Mouse (Mus musculus) mouse trophoblast stem cell (cell line): ENCODE data around the gene E2f1.

Experiments
- in situ Hi-C, 2 experiments: fragments of 300-500 bp; cut with MseI, MboI; formaldehyde crosslinking; loops; 2 replicates in 1 of 2; 3 replicates in 1 of 2; pipeline ENCODE4 v1.15.1; 2025

E2f1 gene

DNA sequence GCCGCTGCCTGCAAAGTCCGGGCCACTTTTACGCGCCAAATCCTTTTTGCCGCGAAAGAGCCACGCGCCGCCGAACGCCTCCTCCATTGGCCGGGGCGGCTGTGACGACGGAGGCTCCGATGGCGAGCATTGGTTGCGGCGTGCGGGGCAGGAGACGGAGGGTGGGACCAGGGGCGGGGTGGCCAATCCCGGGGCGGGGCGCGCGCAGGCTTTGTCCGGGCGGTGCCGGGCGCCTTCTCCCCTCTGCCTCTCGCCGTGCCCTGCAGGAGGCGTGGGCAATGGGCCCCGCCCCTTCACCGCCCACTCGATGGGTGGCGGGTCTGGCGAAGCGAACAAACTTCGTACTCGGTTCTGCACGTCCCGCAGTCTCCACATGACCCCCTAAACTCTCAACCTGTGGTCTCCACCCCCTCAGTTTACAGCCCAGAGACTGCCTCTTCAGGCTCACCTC lies at the start of gene E2f1:
Gene E2f1 (minus strand): TSS at position 57 of the 451 bp plus-strand sequence.
- in situ Hi-C loops: no loop called here

- in situ Hi-C loops: no loop called here
Observed at GRCm38 (mm10) chr2:154617061-154617460, 47.4 kb upstream of the E2f1 start.

GRCm38 (mm10) chr2:154615674-154616073 lies 46.0 kb upstream of the E2f1 start:
- in situ Hi-C loops: no loop called here

DNA sequence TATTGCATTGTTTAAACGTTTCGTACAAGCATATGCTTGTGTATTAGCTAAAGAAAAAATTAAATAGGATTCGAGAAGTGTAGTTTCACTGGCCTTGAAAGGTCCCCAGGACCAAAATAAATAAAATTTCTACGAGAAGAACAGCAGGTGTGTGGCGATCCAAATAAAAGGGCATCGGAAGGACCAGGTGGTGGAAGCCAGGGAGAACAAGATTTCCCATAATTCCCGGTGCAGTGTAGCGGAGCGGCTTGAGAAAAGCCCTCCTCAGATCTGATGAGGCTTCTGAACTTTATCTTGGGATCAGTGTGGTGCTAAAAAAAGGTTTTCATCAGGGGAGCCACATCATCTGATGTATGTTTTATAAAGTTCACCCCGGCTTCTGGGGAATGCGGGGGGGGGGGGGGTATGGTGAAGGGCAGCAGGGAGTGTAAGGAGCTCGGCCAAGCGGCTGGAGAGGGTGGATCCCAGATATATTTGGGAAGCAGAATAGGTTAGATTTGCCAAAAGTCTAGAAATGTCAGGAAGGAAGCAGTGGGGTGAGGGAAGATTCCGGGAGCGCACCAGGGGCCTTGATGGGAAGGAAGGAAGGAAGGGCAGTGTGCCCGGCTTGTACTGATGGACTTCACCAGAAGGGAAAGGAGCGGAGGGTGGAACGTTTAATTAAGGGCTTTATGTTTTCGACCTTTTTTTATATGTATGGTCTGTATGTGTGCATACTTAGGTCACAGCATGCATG lies 45.3 kb upstream of the E2f1 start:
- in situ Hi-C loops: no loop called here

DNA sequence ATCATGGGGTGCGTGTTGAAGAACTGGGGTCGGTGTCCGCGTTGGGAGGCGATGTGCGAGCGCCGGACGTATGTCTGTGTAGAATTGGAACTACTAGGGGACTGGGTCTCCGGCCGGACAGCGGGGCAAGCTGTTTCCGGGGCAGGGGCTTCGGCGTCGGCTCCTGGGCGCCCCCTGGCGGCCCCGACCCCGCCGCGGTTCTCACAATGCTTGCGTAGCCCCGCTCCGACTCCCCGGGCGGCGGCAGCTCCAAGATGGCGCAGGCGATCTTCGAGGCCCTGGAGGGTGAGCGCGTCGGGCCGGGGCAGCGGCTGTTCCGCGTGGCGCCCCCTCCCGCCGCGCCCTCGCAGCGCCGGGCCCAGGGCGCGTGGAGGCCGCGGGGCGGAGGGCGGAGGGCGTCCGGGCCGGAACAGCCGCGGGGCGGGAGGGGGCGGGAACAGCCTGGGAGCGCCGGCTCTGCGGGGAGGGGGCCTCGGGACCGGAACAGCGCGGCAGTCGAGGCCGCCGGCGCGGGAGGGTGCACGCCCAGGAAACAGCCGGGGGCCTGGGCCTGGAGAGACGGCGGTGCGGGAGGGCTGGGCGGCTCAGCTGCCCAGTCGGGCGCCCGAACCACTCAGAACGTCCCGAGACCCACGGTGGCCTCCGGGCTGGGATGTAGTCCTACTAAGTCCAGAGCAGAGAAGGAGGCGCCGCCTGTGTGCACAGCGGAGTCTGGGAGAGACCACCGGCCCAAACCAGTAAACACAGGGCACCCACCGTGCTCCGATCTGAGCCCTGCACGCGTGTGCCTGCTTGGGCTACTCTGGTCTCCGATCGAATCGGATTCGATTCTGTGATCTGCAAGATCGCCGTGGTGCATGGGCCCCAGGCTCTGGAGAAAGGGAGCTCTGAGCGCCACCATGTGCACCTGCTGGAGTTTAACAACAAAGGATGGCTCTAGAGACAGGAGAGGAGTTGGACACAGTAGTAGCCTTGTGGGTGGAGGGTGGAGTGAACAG lies 43.7 kb upstream of the E2f1 start, which contains the start of the genes Zfp341 and 4930519P11Rik:
Gene Zfp341 (plus strand): TSS at position 180 of the 998 bp plus-strand sequence.
Gene 4930519P11Rik (minus strand): TSS at position 320 of the 998 bp plus-strand sequence.
- in situ Hi-C loops: no loop called here

DNA sequence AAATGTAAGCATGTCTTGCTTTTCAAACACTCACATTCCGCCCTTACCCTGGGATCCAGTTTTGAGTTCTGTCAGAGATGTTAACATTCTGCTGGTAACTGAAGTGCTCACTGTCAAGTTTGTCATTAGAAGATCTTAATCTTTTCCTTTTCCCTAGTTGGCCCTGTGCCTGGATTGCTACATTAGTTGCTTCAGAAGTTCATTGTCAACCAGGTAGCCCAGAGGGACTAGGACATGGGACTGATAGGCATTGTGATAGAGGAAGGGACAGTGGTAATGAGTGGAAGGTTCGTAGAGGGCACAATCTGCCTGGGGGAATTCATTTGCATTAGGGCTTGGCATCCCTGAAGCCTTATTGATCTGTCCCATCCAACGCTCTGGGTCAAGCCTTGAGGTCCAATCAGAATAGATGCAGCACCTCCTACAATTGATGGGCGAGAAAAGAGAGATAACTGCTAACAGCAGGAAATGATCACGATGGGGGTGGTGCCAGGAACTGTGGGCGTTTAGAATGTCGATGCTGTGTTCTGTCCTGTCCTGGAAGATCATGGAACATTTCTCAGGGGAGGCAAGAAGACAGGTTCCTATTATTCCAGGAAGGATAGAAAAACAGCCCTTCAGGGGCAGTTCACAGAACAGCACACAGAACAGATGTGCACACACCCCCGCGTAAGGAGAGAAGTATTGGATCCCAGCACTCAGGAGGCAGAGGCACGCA lies 39.5 kb upstream of the E2f1 start:
- in situ Hi-C loops: no loop called here

DNA sequence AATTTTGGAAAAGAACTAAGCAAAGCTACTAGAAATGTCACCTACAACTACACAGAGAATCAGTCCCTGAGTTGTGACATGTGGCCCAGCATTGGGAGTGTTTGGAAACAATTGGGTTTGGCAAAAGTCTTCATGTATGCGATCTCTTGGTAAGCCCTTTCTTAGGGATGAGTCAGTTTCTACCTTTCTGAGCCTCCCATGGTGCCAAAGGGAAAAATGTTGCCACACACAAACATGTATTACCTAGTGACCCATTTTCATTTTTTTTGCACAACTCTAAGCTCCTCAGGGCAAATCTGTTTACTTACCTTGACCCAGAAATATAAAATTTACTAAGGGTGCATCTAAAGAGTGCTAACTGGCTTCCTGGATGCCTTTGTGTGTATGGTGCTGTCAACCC lies 37.3 kb upstream of the E2f1 start:
- in situ Hi-C loops: no loop called here

- in situ Hi-C loops: no loop called here
Observed at GRCm38 (mm10) chr2:154604156-154604555, 34.5 kb upstream of the E2f1 start.

GRCm38 (mm10) chr2:154603638-154604153 lies 34.0 kb upstream of the E2f1 start, which contains the start of gene Pxmp4:
Gene Pxmp4, minus strand, starts transcription at chr2:154603708.
- in situ Hi-C loops: no loop called here

- in situ Hi-C loops: no loop called here
Observed at GRCm38 (mm10) chr2:154603007-154603637, 33.4 kb upstream of the E2f1 start.

- in situ Hi-C loops: no loop called here
Observed at GRCm38 (mm10) chr2:154601324-154601723, 31.6 kb upstream of the E2f1 start.

GRCm38 (mm10) chr2:154600586-154600985 lies 30.9 kb upstream of the E2f1 start:
- in situ Hi-C loops: no loop called here

DNA sequence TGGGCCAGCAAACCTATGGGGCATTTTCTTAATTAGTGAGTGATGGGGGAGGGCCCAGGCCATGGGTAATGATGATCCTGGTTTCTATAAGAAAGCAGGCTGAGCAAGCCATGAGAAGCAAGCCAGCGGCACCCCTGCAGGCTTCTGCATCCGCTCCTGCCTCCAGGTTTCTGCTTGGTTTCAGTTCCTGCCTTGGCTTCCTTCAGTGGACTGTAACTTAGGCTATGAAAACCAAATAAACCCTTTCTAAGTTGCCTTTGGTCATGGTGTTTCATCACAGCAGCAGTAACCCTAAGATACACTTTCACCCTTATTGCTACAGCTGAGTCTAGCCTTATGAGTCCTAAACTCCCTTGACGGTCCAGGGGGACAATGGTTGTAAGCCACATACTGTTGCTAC lies 27.7 kb upstream of the E2f1 start:
- in situ Hi-C loops: no loop called here

GRCm38 (mm10) chr2:154595775-154596174 lies 26.1 kb upstream of the E2f1 start:
- in situ Hi-C loops: no loop called here

DNA sequence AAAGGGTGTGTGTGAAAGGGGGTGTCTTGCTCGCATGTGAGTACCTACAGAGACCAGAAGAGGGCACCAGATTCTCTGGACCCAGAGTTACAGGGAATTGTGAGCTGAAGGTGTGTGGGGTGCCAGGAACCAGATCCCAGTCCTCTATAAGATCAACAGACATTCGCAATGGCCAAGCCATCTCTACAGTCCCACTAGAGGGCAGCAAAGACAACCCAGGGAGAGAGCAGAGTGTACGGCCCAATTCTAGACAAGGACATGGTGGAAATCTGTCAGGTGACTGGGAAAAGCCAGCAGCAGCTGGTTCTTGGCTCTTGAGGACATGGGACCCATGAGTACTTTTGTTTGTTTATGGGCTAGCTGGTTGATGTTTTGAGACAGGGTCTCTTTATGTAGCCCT lies 23.3 kb upstream of the E2f1 start:
- in situ Hi-C loops: no loop called here

GRCm38 (mm10) chr2:154591239-154591638 lies 21.5 kb upstream of the E2f1 start:
- in situ Hi-C loops: no loop called here

DNA sequence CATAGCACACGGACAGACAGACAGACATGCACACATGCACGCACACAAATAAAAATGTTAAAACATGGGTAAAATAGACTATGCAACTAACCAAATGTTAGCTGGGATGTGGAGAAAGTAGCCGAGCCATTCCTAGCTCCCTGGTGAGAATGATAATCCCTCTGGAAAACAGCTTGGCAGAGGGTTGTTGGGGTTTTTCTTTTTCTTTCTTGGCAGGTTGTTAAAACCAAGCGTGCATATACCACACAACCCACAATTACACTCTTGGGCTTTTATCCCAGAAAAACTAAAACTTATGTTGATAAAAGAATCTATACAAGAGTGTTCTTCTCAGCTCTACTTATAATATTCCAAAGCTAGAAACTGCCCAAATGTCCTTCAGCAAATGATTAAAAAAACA lies 19.4 kb upstream of the E2f1 start:
- in situ Hi-C loops: loop anchor here in 1 of 2 experiments (10.0 kb wide), 1 partner anchor 174 kb away; no protein-coding TSS in a partner anchor

DNA sequence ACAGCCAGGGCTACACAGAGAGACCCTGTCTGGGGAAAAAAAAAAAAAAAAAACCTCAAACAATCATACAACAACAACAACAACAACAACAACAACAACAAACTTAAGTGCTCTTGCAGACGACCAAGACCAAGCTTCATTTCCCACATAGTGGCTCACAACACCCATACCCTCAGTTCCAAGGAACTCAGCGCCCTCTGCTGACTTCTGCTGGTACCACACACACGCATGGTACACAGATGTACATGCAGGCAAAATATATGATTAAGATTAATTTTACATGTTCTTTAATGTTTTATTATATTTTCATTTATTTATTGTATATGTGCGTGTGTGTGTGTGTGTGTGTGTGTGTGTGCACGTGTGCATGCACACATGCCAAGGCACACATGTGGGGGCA lies 16.7 kb upstream of the E2f1 start:
- in situ Hi-C loops: loop anchor here in 1 of 2 experiments (10.0 kb wide), 1 partner anchor 172 kb away; no protein-coding TSS in a partner anchor

- in situ Hi-C loops: loop anchor here in 1 of 2 experiments (10.0 kb wide), 1 partner anchor 170 kb away; no protein-coding TSS in a partner anchor
Observed at GRCm38 (mm10) chr2:154584931-154585601, 15.4 kb upstream of the E2f1 start.
